Mouse (Mus musculus): ENCODE results near the gene Safb. TPM values are rescaled to one million over a fixed set of nuclear protein-coding genes. Genes with fewer than 3 reads are reported as not detected.

Gene Safb
- polyA plus RNA-seq, 2 experiments = 22.1 to 47.3 TPM

GRCm38 (mm10) chr17:56655311-56655710 lies 70.7 kb downstream of the Safb start:
- DNase-seq (ENCODE audit: low read depth in 3 of 3, low spot score in 3 of 3) = no peak
- no peak overlapping the region for H3K9ac ChIP-seq (replicated peaks)
- H3K27ac ChIP-seq = no peak overlapping the region

More at GRCm38 (mm10) chr17:56655311-56655710, 70.7 kb downstream of the Safb start:
- TF ChIP-seq EP300 (IDR thresholded peaks at IDR 0.05; ENCODE audit: low read depth) = no peak
- TF ChIP-seq CTCF (IDR thresholded peaks at IDR 0.05; ENCODE audit: low read depth) = no peak
- Histone ChIP-seq H3K9me3 (ENCODE audit: control insufficient read depth, low read length) (no peaks in the 10 kb centered on the region), H3K27me3 (ENCODE audit: control insufficient read depth, insufficient read depth, low read length) (no peaks in the 10 kb centered on the region), H3K4me1 (replicated peaks; ENCODE audit: control insufficient read depth in 2 of 2, insufficient read depth in 2 of 2, low read length in 1 of 2) (no peaks in the 10 kb centered on the region; a peak in 1 of 4 replicates), H3K4me3 (ENCODE audit: insufficient read depth in 1 of 2, low read depth in 2 of 2, low read length in 2 of 2) (no peak overlapping the region), H3K4me2 (ENCODE audit: low read depth) (no peak overlapping the region), H3K36me3 (replicated peaks; ENCODE audit: control insufficient read depth, insufficient read depth, low read depth) (no peaks in the 10 kb centered on the region)
- ATAC-seq (ENCODE audit: insufficient read depth) = no peak
- 57% methylated on average over 3 of the region's 3 CpGs for WGBS (ENCODE audit: insufficient replicate concordance)

Other genes with a start within 250 kb of the Safb start
- gene Ptprs, start 108.3 kb upstream of the Safb start, polyA plus RNA-seq (2012; rRNA removed) = 17.7 and 18.8 TPM in 2 replicates
- gene Ptprs, start 108.3 kb upstream of the Safb start, polyA plus RNA-seq (2014; fragmentation: Nextera tagmentation; extraction: Ambion mirVana) = 3.8 and 4.6 TPM in 2 replicates
- not detected in 2 replicates for gene Znrf4, start 72.4 kb upstream of the Safb start, polyA plus RNA-seq (2012; rRNA removed)
- not detected in 2 replicates for gene Znrf4, start 72.4 kb upstream of the Safb start, polyA plus RNA-seq (2014; fragmentation: Nextera tagmentation; extraction: Ambion mirVana)
- gene Gm20219, start 30.4 kb upstream of the Safb start, polyA plus RNA-seq (2012; rRNA removed) = 0.17 and 0.22 TPM in 2 replicates
- gene Gm20219, start 30.4 kb upstream of the Safb start, polyA plus RNA-seq (2014; fragmentation: Nextera tagmentation; extraction: Ambion mirVana) = 0.14 TPM in 1 of 2 replicates, not detected in the other
- gene Safb2, start 240 bp upstream of the Safb start, polyA plus RNA-seq (2012; rRNA removed) = 21.4 and 40.2 TPM in 2 replicates
- 16.8 and 20.0 TPM in 2 replicates for gene Safb2, start 240 bp upstream of the Safb start, polyA plus RNA-seq (2014; fragmentation: Nextera tagmentation; extraction: Ambion mirVana)
- gene 2410015M20Rik, start 24.9 kb downstream of the Safb start, polyA plus RNA-seq (2012; rRNA removed) = 53.4 and 84.4 TPM in 2 replicates
- 183 and 186 TPM in 2 replicates for gene 2410015M20Rik, start 24.9 kb downstream of the Safb start, polyA plus RNA-seq (2014; fragmentation: Nextera tagmentation; extraction: Ambion mirVana)
- gene Rpl36, start 28.6 kb downstream of the Safb start, polyA plus RNA-seq (2012; rRNA removed) = 1,839 and 1,886 TPM in 2 replicates
- gene Rpl36, start 28.6 kb downstream of the Safb start, polyA plus RNA-seq (2014; fragmentation: Nextera tagmentation; extraction: Ambion mirVana) = 1,322 and 1,328 TPM in 2 replicates
- gene Lonp1, start 42.1 kb downstream of the Safb start, polyA plus RNA-seq (2012; rRNA removed) = 38.5 and 46.3 TPM in 2 replicates
- gene Lonp1, start 42.1 kb downstream of the Safb start, polyA plus RNA-seq (2014; fragmentation: Nextera tagmentation; extraction: Ambion mirVana) = 28.8 and 36.9 TPM in 2 replicates
- 0.33 and 0.45 TPM in 2 replicates for gene Catsperd, start 43.3 kb downstream of the Safb start, polyA plus RNA-seq (2012; rRNA removed)
- 0.39 and 0.54 TPM in 2 replicates for gene Catsperd, start 43.3 kb downstream of the Safb start, polyA plus RNA-seq (2014; fragmentation: Nextera tagmentation; extraction: Ambion mirVana)
- gene Ranbp3, start 88.5 kb downstream of the Safb start, polyA plus RNA-seq (2012; rRNA removed) = 40.9 and 42.9 TPM in 2 replicates
- 34.2 and 37.2 TPM in 2 replicates for gene Ranbp3, start 88.5 kb downstream of the Safb start, polyA plus RNA-seq (2014; fragmentation: Nextera tagmentation; extraction: Ambion mirVana)
- 119 and 215 TPM in 2 replicates for gene Ndufa11, start 132.9 kb downstream of the Safb start, polyA plus RNA-seq (2012; rRNA removed)
- 276 and 284 TPM in 2 replicates for gene Ndufa11, start 132.9 kb downstream of the Safb start, polyA plus RNA-seq (2014; fragmentation: Nextera tagmentation; extraction: Ambion mirVana)
- gene Vmac, start 133.2 kb downstream of the Safb start, polyA plus RNA-seq (2012; rRNA removed) = 2.8 and 3.3 TPM in 2 replicates
- 3.1 and 3.2 TPM in 2 replicates for gene Vmac, start 133.2 kb downstream of the Safb start, polyA plus RNA-seq (2014; fragmentation: Nextera tagmentation; extraction: Ambion mirVana)
- gene Nrtn, start 172.7 kb downstream of the Safb start, polyA plus RNA-seq (2012; rRNA removed) = 1.0 and 1.6 TPM in 2 replicates
- 1.7 and 1.9 TPM in 2 replicates for gene Nrtn, start 172.7 kb downstream of the Safb start, polyA plus RNA-seq (2014; fragmentation: Nextera tagmentation; extraction: Ambion mirVana)
- gene Dus3l, start 179.9 kb downstream of the Safb start, polyA plus RNA-seq (2012; rRNA removed) = 18.1 and 19.3 TPM in 2 replicates
- gene Dus3l, start 179.9 kb downstream of the Safb start, polyA plus RNA-seq (2014; fragmentation: Nextera tagmentation; extraction: Ambion mirVana) = 9.5 and 10.8 TPM in 2 replicates
- gene Prr22, start 185.4 kb downstream of the Safb start, polyA plus RNA-seq (2012; rRNA removed) = 1.2 and 1.3 TPM in 2 replicates
- gene Prr22, start 185.4 kb downstream of the Safb start, polyA plus RNA-seq (2014; fragmentation: Nextera tagmentation; extraction: Ambion mirVana) = 0.40 and 0.52 TPM in 2 replicates
- gene Rfx2, start 246.2 kb downstream of the Safb start, polyA plus RNA-seq (2012; rRNA removed) = 10.7 and 12.6 TPM in 2 replicates
- gene Rfx2, start 246.2 kb downstream of the Safb start, polyA plus RNA-seq (2014; fragmentation: Nextera tagmentation; extraction: Ambion mirVana) = 6.8 and 8.5 TPM in 2 replicates

Data from liver, embryonic 14.5 days (tissue).